Mouse (Mus musculus) midbrain, embryonic 16.5 days (tissue): ENCODE measurements around the gene Bsn. TPM values are rescaled to one million over a fixed set of nuclear protein-coding genes. Genes with fewer than 3 reads are reported as not detected.

Experiments
- ATAC-seq: fragments of 200-750 bp; cut with Nextera tagmentation; 2 replicates; pipeline ENCODE4 v1.8.0; 2017; ENCODE audit warnings: moderate TSS enrichment
- H3K27ac ChIP-seq: fragments of 300-500 bp; sonication (generic); 2 replicates; pipeline ENCODE4 v1.5.1; 2014; ENCODE audit warnings: mild to moderate bottlenecking, low read length, mixed read lengths
- H3K27me3 ChIP-seq: fragments of 300-500 bp; sonication (generic); 2 replicates; pipeline ENCODE4 v1.6.1; 2014; ENCODE audit warnings: low read depth, low read length, mixed read lengths; ENCODE audit not compliant: control insufficient read depth, insufficient read depth
- H3K36me3 ChIP-seq: fragments of 300-500 bp; sonication (generic); 2 replicates; pipeline ENCODE4 v1.6.1; 2014; ENCODE audit warnings: mild to moderate bottlenecking, low read length, moderate library complexity, mixed read lengths; ENCODE audit not compliant: control insufficient read depth, insufficient read depth
- H3K4me1 ChIP-seq: fragments of 300-500 bp; sonication (generic); 2 replicates; pipeline ENCODE4 v1.6.1; 2014; ENCODE audit warnings: mild to moderate bottlenecking, low read length, mixed read lengths; ENCODE audit not compliant: control insufficient read depth, insufficient read depth
- H3K4me2 ChIP-seq: fragments of 300-500 bp; sonication (generic); 2 replicates; pipeline ENCODE4 v1.6.1; 2014; ENCODE audit warnings: mild to moderate bottlenecking, low read length, mixed read lengths
- H3K4me3 ChIP-seq: fragments of 300-500 bp; sonication (generic); 2 replicates; pipeline ENCODE4 v1.5.1; 2014; ENCODE audit warnings: low read depth, mild to moderate bottlenecking, low read length, moderate library complexity, mixed read lengths
- H3K9ac ChIP-seq: fragments of 300-500 bp; sonication (generic); 2 replicates; pipeline ENCODE4 v1.6.1; 2014; ENCODE audit warnings: low read depth, low read length, mixed read lengths
- H3K9me3 ChIP-seq: fragments of 300-500 bp; sonication (generic); replicated peaks from 2 replicates; pipeline ENCODE4 v1.6.1; 2014; ENCODE audit warnings: mild to moderate bottlenecking, low read length, mixed read lengths; ENCODE audit not compliant: control insufficient read depth, poor library complexity, severe bottlenecking
- WGBS: fragments of 180-500 bp; shearing (Covaris S2); extraction: QIAGEN DNeasy Blood & Tissue Kit; methylation state at CpG from one replicate; pipeline ENCODE4 v1.1.7; 2014; 5-methylcytosine and 5-hydroxymethylcytosine counted together
- polyA plus RNA-seq: library from polyadenylated mRNA; unstranded; fragments of >200 nt; fragmentation: Nextera tagmentation; extraction: Ambion mirVana; gene quantifications from 2 replicates; pipeline ENCODE4 v1.2.1, GENCODE M21; 2015

Gene Bsn
- 8.6 and 10.1 TPM in 2 replicates for polyA plus RNA-seq

DNA sequence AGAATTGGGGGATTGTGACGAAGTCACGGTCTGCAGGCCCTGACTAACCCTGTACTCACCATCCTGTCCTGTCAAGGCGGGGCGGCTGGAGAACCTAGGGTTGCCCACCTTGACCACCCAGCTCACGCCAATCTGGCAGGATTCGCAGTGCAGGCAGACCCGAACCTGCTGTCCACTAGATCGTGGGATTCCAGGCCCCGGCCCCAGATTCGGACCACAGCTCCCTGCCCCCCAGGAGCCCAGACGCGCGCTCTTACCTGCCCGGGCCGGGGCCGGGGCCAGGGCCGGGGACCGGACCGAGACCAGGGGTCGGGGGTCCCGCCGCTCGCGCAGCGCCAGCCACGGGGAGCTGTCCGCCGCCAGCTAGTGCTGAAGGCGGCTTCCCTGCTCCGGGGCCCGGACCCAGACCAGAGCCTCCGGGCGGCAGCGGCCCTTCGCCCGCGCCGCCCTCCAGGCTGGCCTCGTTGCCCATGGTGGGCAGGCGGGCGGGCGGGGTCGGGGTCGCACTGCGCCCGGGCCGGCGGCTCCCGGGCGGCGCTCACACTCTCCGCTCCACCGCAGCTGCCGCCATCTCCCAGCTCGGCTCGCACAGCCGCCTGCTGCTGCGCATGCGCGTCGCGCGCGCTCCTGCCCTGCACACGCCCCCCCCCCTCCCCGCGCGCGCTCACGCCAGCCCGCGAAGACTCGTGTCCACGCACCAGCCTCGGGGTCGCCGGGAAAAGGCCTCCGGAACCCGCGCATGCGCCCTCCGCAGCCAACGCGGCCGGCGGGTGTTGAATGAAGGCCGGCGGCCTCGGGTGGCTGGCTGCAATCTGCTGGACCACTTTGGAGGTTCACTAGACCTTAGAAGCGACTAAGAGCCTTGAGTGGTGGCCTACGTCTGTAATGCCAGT is at the start of gene Bsn:
Bsn (minus strand) TSS at position 598 of the 893 bp plus-strand sequence.
- Histone ChIP-seq H3K9ac (peak within 1 kb of the TSS; percentile 87), H3K27ac (peak within 1 kb of the TSS; percentile 75), H3K4me3 (peak within 1 kb of the TSS; percentile 83), H3K4me1 (peaks cover 20% of the 10 kb centered on the region), H3K36me3 (peaks cover 7% of the 10 kb centered on the region), H3K4me2 (peak within 1 kb of the TSS; percentile 74), H3K9me3 (no peaks in the 10 kb centered on the region), H3K27me3 (no peaks in the 10 kb centered on the region)
- under 1% methylated on average over 57 of the region's 91 CpGs for WGBS
- ATAC-seq = peak; percentile 78

DNA sequence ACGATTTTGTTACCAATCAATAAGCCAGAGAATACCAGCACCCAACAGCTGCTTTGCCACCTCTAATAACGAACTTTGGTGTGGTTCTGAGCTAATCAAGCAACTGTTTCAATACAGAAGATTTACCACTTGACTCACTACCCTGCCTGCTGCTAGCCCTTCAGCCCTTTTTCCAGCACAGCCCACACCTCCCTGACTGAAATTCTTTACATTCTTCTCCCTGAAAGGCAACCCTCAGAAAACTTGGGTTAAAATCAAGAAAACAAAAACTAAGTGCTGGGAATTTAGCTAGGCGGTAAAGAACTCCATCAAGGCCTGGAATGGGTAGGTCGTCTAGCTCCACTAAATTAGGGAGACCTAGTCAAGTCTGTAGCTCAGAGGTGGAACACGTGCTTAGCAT is 49.8 kb upstream of the Bsn start:
- Histone ChIP-seq H3K9ac (no peak overlapping the region), H3K27me3 (no peaks in the 10 kb centered on the region), H3K36me3 (no peaks in the 10 kb centered on the region), H3K4me1 (no peaks in the 10 kb centered on the region), H3K4me3 (no peak overlapping the region), H3K9me3 (no peaks in the 10 kb centered on the region), H3K27ac (no peak overlapping the region), H3K4me2 (no peak overlapping the region)
- 82% methylated on average over 5 of the region's 5 CpGs for WGBS
- ATAC-seq = no peak

DNA sequence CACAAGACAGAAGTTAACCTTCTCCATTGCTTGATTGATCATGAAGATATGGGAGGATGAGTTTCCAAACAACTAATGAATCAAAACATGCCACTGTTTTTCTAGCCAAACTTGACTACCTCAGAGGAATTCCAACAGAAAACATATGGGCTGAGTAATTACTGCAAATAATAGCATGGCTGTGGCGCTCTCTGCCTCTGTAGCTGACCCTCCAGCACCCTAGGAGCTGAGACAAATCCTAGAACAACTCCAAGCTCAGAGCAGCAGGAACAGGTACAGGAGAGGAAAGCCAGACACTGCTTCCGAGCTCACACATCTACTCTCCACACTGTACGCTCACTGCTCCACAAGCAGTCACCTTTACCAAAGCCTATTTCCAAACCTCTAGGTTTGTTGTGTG is 48.6 kb upstream of the Bsn start:
- Histone ChIP-seq H3K4me2 (no peak overlapping the region), H3K9me3 (no peaks in the 10 kb centered on the region)

DNA sequence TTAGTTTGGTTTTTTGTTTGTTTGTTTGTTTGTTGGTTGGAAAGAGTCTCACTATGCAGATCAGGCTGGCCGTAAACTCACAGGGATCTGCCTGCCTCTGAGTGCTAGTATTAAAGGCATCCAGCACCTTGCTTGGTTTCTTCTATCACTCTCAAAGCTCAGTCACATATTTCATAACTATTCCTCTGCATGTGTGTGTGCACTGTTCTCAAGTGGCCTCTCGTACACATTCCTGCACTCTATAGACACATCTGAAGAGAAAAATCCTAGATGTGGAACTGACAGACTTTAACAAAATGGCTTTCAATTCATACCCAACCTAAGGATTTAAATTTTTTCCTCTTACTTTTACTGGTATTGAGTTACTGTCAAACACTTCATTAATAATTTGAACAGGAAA is 48.2 kb upstream of the Bsn start:
- Histone ChIP-seq H3K27ac (no peak overlapping the region), H3K4me2 (no peak overlapping the region), H3K9ac (no peak overlapping the region), H3K36me3 (no peaks in the 10 kb centered on the region), H3K4me3 (no peak overlapping the region), H3K4me1 (no peaks in the 10 kb centered on the region), H3K9me3 (no peaks in the 10 kb centered on the region), H3K27me3 (no peaks in the 10 kb centered on the region)
- 93% methylated on average over 2 of the region's 2 CpGs for WGBS
- ATAC-seq = no peak

More for the DNA sequence above, 48.6 kb upstream of the Bsn start:
- Histone ChIP-seq H3K36me3 (no peaks in the 10 kb centered on the region), H3K9ac (no peak overlapping the region), H3K4me3 (no peak overlapping the region), H3K27ac (no peak overlapping the region), H3K4me1 (no peaks in the 10 kb centered on the region), H3K27me3 (no peaks in the 10 kb centered on the region)
- ATAC-seq = no peak
- 94% methylated on average over 3 of the region's 3 CpGs for WGBS

DNA sequence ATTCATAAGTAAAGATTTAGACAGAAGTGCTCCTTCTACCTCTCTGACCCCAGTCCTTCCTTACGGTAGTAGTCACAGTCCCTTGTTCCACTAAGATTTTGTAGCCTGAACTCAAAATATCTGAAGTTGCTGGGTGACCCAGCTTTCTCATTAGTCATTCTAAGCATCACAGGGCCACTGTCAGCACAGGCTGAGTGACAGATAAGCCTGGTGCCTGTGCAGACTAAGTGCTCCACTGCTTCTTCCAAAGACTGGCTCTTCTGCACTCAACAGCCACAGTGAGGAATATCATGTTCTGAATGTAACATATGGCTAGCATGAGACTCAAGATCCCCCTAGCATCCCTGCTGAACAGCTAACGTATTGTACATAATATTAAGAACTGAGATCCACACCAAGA is 44.5 kb upstream of the Bsn start:
- 92% methylated on average over 2 of the region's 2 CpGs for WGBS

DNA sequence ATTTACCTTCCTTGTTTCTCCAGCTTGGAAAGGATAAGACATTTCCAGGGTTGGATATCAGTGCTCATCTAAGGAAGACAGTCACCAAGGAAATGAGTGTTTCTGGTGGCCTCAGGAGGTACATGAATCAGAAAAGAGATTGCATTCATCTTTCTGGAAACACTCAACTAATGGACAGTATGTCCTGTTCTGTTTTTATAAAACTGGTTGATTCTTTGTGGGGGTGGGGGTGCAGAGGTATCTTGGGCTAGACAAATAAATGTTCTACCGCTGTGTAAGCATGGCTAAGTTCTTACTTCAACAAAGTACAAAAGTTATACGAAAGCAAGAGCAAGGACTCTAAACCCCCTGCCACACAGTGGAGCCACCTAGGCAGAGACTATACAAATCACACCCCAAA is 42.7 kb upstream of the Bsn start:
- no peaks in the 10 kb centered on the region for H3K9me3 ChIP-seq
- H3K27me3 ChIP-seq = no peaks in the 10 kb centered on the region
- H3K36me3 ChIP-seq = no peaks in the 10 kb centered on the region
- ATAC-seq = no peak
- H3K4me1 ChIP-seq = no peaks in the 10 kb centered on the region
- no peak overlapping the region for H3K4me3 ChIP-seq
- H3K9ac ChIP-seq = no peak overlapping the region
- H3K4me2 ChIP-seq = no peak overlapping the region
- 90% methylated on average over 2 of the region's 2 CpGs for WGBS
- no peak overlapping the region for H3K27ac ChIP-seq

More for the DNA sequence above, 44.5 kb upstream of the Bsn start:
- no peak overlapping the region for H3K9ac ChIP-seq
- no peak overlapping the region for H3K4me3 ChIP-seq
- H3K27ac ChIP-seq = no peak overlapping the region
- ATAC-seq = no peak
- H3K27me3 ChIP-seq = no peaks in the 10 kb centered on the region
- no peaks in the 10 kb centered on the region for H3K36me3 ChIP-seq
- H3K4me2 ChIP-seq = no peak overlapping the region
- no peaks in the 10 kb centered on the region for H3K9me3 ChIP-seq
- no peaks in the 10 kb centered on the region for H3K4me1 ChIP-seq

DNA sequence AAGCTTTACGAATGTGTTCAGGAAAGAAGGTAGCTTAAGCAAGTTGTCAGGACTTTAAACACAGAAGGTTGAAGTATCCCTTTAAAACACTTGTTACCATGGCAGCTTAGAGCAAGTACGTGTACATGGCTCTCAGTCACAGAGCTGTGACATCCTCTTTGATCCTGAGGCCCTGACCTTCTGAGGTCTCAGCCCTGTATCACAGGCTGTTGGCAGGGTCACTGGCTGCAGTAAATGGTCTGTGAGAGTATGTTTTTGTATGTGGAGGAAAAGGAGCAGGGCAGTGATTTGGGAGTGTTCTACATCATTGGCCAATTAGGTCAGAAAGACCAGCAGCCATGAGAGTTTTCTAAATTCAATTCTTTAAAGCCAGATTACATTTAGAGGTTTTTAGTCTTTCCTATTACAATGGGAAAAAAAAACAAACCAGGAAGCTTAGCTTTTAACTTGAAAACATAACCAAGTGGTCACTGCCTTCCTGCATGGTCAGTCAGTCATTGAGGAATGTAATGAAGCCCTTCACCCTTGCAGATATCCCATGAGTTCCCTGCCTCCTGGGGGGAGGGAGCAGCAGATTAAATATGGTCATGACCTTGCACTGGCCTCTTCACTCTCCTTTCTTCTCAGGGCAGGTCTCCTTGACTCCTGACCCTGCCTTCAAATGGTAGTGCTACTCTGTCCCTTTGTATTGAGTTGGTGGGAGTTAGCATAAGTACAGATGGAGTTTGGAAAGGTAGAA is 37.9 kb upstream of the Bsn start:
- Histone ChIP-seq H3K4me1 (no peaks in the 10 kb centered on the region), H3K27me3 (no peaks in the 10 kb centered on the region), H3K27ac (no peak overlapping the region), H3K9me3 (no peaks in the 10 kb centered on the region), H3K36me3 (no peaks in the 10 kb centered on the region), H3K4me2 (no peak overlapping the region), H3K9ac (no peak overlapping the region), H3K4me3 (no peak overlapping the region)
- WGBS = 42% methylated on average over 2 of the region's 2 CpGs
- ATAC-seq = no peak

DNA sequence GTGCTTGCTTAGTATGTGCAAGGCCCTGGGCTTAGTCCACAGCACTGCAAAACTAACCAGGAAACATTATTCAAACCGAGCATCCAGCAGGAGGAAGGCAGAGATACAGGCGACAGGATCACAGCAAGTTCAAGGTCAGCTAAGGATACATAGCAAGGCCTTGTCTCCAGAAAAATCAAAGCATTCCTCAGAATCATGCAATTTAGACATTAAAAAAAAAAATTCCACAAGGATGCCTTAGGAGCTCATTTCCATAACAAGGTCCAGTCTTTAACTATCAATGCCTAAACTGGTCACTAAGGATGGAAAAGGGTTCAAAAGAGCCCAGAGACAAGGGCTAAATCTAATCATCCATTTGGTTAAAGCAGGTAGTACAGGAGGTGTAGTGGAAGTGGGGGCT is 35.0 kb upstream of the Bsn start:
- Histone ChIP-seq H3K9me3 (no peaks in the 10 kb centered on the region), H3K36me3 (no peaks in the 10 kb centered on the region), H3K27ac (no peak overlapping the region), H3K9ac (no peak overlapping the region), H3K4me1 (no peaks in the 10 kb centered on the region), H3K4me2 (no peak overlapping the region), H3K27me3 (no peaks in the 10 kb centered on the region), H3K4me3 (no peak overlapping the region)
- no peak for ATAC-seq
- 82% methylated on average over 2 of the region's 2 CpGs for WGBS

DNA sequence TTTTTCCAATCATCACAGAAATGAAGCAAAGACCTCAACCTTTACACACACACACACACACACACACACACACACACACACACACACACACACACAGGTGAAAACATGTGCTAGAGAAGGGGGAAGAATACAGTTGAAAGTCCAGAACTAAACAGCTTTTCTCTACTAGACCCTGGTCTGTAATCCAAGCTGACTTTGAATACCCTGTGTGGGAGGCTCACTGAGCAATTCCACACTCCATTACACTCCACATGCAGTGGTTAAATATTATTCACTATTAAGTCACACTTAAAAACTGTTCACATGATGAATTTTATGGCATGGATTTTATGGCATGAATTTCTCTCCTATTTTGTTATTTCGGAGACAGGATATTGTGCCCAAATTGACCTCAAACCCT is 33.4 kb upstream of the Bsn start:
- 97% methylated on average over 1 of the region's 1 CpGs for WGBS
- no peak for ATAC-seq
- peaks cover 2% of the 10 kb centered on the region; the same call in 1 of the 2 replicates for H3K4me1 ChIP-seq
- no peak overlapping the region for H3K27ac ChIP-seq
- H3K9me3 ChIP-seq = no peaks in the 10 kb centered on the region
- no peaks in the 10 kb centered on the region for H3K36me3 ChIP-seq
- H3K9ac ChIP-seq = no peak overlapping the region
- H3K4me2 ChIP-seq = no peak overlapping the region
- H3K27me3 ChIP-seq = no peaks in the 10 kb centered on the region
- H3K4me3 ChIP-seq = no peak overlapping the region
